Mouse (Mus musculus) limb, embryonic 11.5 days (tissue): ENCODE data around the gene Pitpnm1. TPM values are rescaled to one million over a fixed set of nuclear protein-coding genes. Genes with fewer than 3 reads are reported as not detected.
A peak's percentile ranks its signal among the peaks of the same experiment; 100 is the strongest.
"Not testable (repeated sequence)": the region's sequence is repeated elsewhere in the genome, so short reads cannot be mapped to it uniquely, and the experiment has no call there.

Experiments used
- ATAC-seq: fragments of 200-750 bp; cut with Nextera tagmentation; 2 replicates; pipeline ENCODE4 v1.8.0; 2017; ENCODE audit warnings: low read depth; ENCODE audit not compliant: insufficient number of reproducible peaks, low FRiP score, low TSS enrichment
- DNase-seq: peaks from one replicate; pipeline ENCODE4 v3.0.0-alpha.2; 2015; ENCODE audit warnings: low spot score
- H3K27ac ChIP-seq: fragments of 300-500 bp; sonication (generic); replicated peaks from 2 replicates; pipeline ENCODE4 v1.5.1; 2014; ENCODE audit warnings: low read depth, mild to moderate bottlenecking, low read length
- H3K27me3 ChIP-seq: fragments of 300-500 bp; sonication (generic); 2 replicates; pipeline ENCODE4 v1.6.1; 2014; ENCODE audit warnings: mild to moderate bottlenecking, low read length, mixed read lengths; ENCODE audit not compliant: control insufficient read depth, insufficient read depth
- H3K36me3 ChIP-seq: fragments of 300-500 bp; sonication (generic); 2 replicates; pipeline ENCODE4 v1.6.1; 2014; ENCODE audit warnings: mild to moderate bottlenecking, low read length, moderate library complexity, mixed read lengths; ENCODE audit not compliant: control insufficient read depth, insufficient read depth
- H3K4me1 ChIP-seq: fragments of 300-500 bp; sonication (generic); 2 replicates; pipeline ENCODE4 v1.6.1; 2014; ENCODE audit warnings: low read length, mixed read lengths; ENCODE audit not compliant: control insufficient read depth, insufficient read depth
- H3K4me2 ChIP-seq: fragments of 300-500 bp; sonication (generic); 2 replicates; pipeline ENCODE4 v1.6.1; 2014; ENCODE audit warnings: low read depth, mild to moderate bottlenecking, moderate library complexity; ENCODE audit not compliant: severe bottlenecking
- H3K4me3 ChIP-seq: fragments of 300-500 bp; sonication (generic); 2 replicates; pipeline ENCODE4 v1.5.1; 2014; ENCODE audit warnings: low read depth, low read length
- H3K9ac ChIP-seq: fragments of 300-500 bp; sonication (generic); 2 replicates; pipeline ENCODE4 v1.6.1; 2014; ENCODE audit warnings: mild to moderate bottlenecking, low read length
- H3K9me3 ChIP-seq: fragments of 300-500 bp; sonication (generic); 2 replicates; pipeline ENCODE4 v1.6.1; 2016; ENCODE audit warnings: low read length; ENCODE audit not compliant: control insufficient read depth
- WGBS: fragments of 180-500 bp; shearing (Covaris S2); extraction: QIAGEN DNeasy Blood & Tissue Kit; methylation state at CpG from one replicate; pipeline ENCODE4 v1.1.7; 2014; 5-methylcytosine and 5-hydroxymethylcytosine counted together
- polyA plus RNA-seq: library from polyadenylated mRNA; unstranded; fragments of >200 nt; fragmentation: Nextera tagmentation; extraction: Ambion mirVana; gene quantifications from 2 replicates; pipeline ENCODE4 v1.2.1, GENCODE M21; 2014

Pitpnm1 gene
- polyA plus RNA-seq, 1 experiment from 2014 or later: 4.8 TPM

DNA sequence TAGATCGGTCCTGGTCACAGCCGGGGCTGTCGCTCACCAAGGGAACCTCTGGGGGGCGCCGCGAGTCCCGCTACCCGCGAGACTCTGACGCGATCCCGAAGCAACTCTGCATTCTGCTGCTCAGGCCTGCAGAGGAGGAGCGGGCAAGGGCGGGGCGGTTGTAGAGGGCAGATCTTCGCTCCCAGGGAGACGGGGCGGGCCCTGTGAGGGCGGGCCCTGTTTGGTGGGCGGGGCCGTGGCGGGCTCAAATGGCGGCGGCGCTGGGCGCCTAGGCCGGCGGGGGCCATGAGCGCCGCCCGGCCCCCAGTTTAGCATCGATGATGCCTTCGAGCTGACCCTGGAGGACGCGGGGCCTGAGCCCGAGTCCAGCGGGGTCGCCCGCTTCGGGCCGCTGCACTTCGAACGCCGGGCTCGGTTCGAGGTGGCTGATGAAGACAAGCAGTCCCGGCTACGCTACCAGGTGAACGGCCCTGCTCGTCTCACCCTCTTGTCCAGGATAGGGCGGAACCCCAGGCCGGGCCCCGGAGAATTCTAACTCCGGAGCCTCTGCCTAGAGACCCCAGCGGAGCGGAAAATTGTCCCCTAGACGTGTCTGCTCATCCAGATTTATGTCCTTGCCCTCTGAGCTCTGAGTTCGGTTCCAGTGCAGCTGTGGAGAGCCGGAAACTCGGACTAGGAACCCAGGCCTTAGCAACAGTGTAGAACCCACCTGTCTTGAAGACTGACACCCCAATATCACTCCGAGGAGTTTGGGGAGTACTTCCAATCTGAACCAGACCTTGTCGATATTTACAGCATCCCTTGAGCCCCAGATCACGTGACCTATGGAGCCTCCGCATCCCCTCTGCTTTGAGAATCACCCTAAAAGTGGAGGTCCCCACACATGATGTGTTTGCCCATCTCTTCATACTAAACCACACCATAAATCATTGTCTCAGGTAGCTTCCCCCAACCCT, 26.2 kb downstream of the Pitpnm1 start, which contains the start of gene Aip:
Gene Aip (minus strand): TSS at position 118 of the 956 bp plus-strand sequence.
- peaks cover 12% of the 10 kb centered on the region for H3K4me1 ChIP-seq
- H3K27me3 ChIP-seq: no peaks in the 10 kb centered on the region
- no peak within 1 kb of the TSS for H3K27ac ChIP-seq
- under 1% methylated on average over 45 of the region's 64 CpGs for WGBS
- H3K9me3 ChIP-seq: no peaks in the 10 kb centered on the region
- peak within 1 kb of the TSS; percentile 71 for H3K9ac ChIP-seq
- H3K4me3 ChIP-seq: peak within 1 kb of the TSS; percentile 60
- peak within 1 kb of the TSS; percentile 65 for H3K4me2 ChIP-seq
- H3K36me3 ChIP-seq: peaks cover 5% of the 10 kb centered on the region; the same call in 1 of the 2 replicates
- DNase-seq (peak; percentile 99), ATAC-seq (peak; percentile 92)

GRCm38 (mm10) chr19:4126759-4127495, 27.1 kb downstream of the Pitpnm1 start:
- Histone ChIP-seq H3K4me3 (peak overlapping the region; percentile 60), H3K27me3 (no peaks in the 10 kb centered on the region), H3K36me3 (peaks cover 8% of the 10 kb centered on the region), H3K4me1 (peaks cover 11% of the 10 kb centered on the region), H3K4me2 (peak overlapping the region; percentile 65), H3K27ac (no peak overlapping the region), H3K9ac (peak overlapping the region; percentile 71), H3K9me3 (no peaks in the 10 kb centered on the region)
- DNase-seq (peak; percentile 25), ATAC-seq (no peak)
- 55% methylated on average over 7 of the region's 7 CpGs for WGBS

DNA sequence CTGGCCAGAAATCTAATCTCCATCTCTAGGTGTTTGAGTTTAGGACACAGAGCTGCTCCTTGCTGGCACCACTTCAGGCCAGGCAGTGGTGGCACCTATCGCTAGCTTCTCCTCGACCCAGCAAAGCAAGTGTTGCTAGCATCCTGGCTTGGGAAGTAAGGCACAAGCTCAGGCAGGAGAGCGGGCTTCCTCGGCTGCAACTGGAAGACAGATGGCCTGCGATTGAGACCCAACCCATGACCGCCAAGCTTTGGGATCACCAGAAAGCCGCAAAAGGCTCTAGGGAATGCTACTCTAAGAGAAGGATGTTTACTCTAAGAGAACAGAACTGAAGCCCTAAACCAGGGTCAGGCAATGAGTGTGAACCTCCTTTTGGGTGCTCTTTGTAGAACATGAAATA, 29.7 kb downstream of the Pitpnm1 start:
- Histone ChIP-seq H3K9ac (no peak overlapping the region), H3K9me3 (no peaks in the 10 kb centered on the region), H3K27ac (no peak overlapping the region), H3K4me1 (peaks cover 9% of the 10 kb centered on the region), H3K27me3 (no peaks in the 10 kb centered on the region), H3K4me2 (no peak overlapping the region), H3K4me3 (no peak overlapping the region), H3K36me3 (peaks cover 13% of the 10 kb centered on the region)
- ATAC-seq (no peak), DNase-seq (no peak)
- 92% methylated on average over 7 of the region's 7 CpGs for WGBS

DNA sequence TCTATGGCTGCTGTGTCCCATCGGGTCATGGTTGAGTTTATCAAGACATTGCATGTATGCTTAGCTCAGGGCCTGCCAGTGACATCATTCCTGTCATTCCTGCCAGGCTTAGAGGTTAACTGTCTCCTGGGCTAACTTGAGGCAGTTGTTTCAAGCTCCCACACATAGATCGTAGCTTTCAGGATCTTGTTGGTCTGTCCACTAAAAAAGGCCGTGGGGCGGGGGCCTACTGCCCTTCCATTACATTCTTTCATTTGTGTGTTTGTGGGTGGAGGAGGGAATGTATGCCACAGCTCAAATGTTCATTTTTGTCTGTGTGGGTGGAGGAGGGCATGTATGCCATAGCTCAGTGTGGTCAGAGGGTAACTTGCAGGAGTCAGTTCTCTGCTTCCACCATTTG, 30.3 kb downstream of the Pitpnm1 start:
- DNase-seq (no peak), ATAC-seq (no peak)
- H3K36me3 ChIP-seq: peaks cover 13% of the 10 kb centered on the region
- no peaks in the 10 kb centered on the region for H3K9me3 ChIP-seq
- peaks cover 7% of the 10 kb centered on the region for H3K4me1 ChIP-seq
- H3K4me3 ChIP-seq: no peak overlapping the region
- 91% methylated on average over 4 of the region's 4 CpGs for WGBS
- no peak overlapping the region for H3K9ac ChIP-seq
- no peaks in the 10 kb centered on the region for H3K27me3 ChIP-seq
- no peak overlapping the region for H3K4me2 ChIP-seq
- no peak overlapping the region for H3K27ac ChIP-seq

GRCm38 (mm10) chr19:4131075-4131474, 31.3 kb downstream of the Pitpnm1 start:
- Histone ChIP-seq H3K4me3 (no peak overlapping the region), H3K9me3 (no peaks in the 10 kb centered on the region), H3K27ac (no peak overlapping the region), H3K9ac (no peak overlapping the region), H3K4me2 (no peak overlapping the region), H3K27me3 (no peaks in the 10 kb centered on the region), H3K36me3 (peaks cover 13% of the 10 kb centered on the region), H3K4me1 (peaks cover 7% of the 10 kb centered on the region)
- WGBS: 89% methylated on average over 5 of the region's 5 CpGs
- DNase-seq: no peak
- ATAC-seq: no peak

GRCm38 (mm10) chr19:4131768-4132167, 32.0 kb downstream of the Pitpnm1 start:
- Histone ChIP-seq H3K4me2 (no peak overlapping the region), H3K4me1 (peaks cover 3% of the 10 kb centered on the region), H3K9ac (no peak overlapping the region), H3K4me3 (no peak overlapping the region), H3K27ac (no peak overlapping the region), H3K36me3 (peaks cover 13% of the 10 kb centered on the region), H3K9me3 (no peaks in the 10 kb centered on the region), H3K27me3 (no peaks in the 10 kb centered on the region)
- ATAC-seq (no peak), DNase-seq (no peak)
- 83% methylated on average over 2 of the region's 2 CpGs for WGBS

- no peak for DNase-seq
- H3K4me3 ChIP-seq: no peak overlapping the region
- H3K27me3 ChIP-seq: no peaks in the 10 kb centered on the region
- H3K4me2 ChIP-seq: no peak overlapping the region
- H3K4me1 ChIP-seq: no peaks in the 10 kb centered on the region
- no peaks in the 10 kb centered on the region for H3K9me3 ChIP-seq
- no peak for ATAC-seq
- peaks cover 8% of the 10 kb centered on the region; the same call in 1 of the 2 replicates for H3K36me3 ChIP-seq
- no peak overlapping the region for H3K27ac ChIP-seq
- no peak overlapping the region for H3K9ac ChIP-seq
- 94% methylated on average over 4 of the region's 4 CpGs for WGBS
Measured at GRCm38 (mm10) chr19:4134354-4134753, 34.6 kb downstream of the Pitpnm1 start.

GRCm38 (mm10) chr19:4135229-4135962, 35.6 kb downstream of the Pitpnm1 start:
- WGBS: 79% methylated on average over 6 of the region's 6 CpGs
- not testable (repeated sequence) for H3K9me3 ChIP-seq, H3K4me3 ChIP-seq, H3K36me3 ChIP-seq, H3K27me3 ChIP-seq, H3K9ac ChIP-seq, DNase-seq, H3K27ac ChIP-seq, H3K4me1 ChIP-seq, H3K4me2 ChIP-seq, ATAC-seq
